Mouse (Mus musculus) limb, embryonic 12.5 days (tissue): ENCODE results near the gene Ezr. TPM values are rescaled to one million over a fixed set of nuclear protein-coding genes. Genes with fewer than 3 reads are reported as not detected.
"Not testable (repeated sequence)": the region's sequence is repeated elsewhere in the genome, so short reads cannot be mapped to it uniquely, and the experiment has no call there.

ENCODE experiments used
- ATAC-seq: fragments of 200-750 bp; cut with Nextera tagmentation; 2 replicates; pipeline ENCODE4 v1.8.0; 2017; ENCODE audit warnings: low read depth, moderate TSS enrichment; ENCODE audit not compliant: insufficient number of reproducible peaks, insufficient read depth, low FRiP score, low TSS enrichment
- H3K27ac ChIP-seq: fragments of 300-500 bp; sonication (generic); 2 replicates; pipeline ENCODE4 v1.5.1; 2016; ENCODE audit warnings: mild to moderate bottlenecking, moderate library complexity
- H3K27me3 ChIP-seq: fragments of 300-500 bp; sonication (generic); 2 replicates; pipeline ENCODE4 v1.6.1; 2016; ENCODE audit warnings: mild to moderate bottlenecking, moderate library complexity
- H3K36me3 ChIP-seq: fragments of 300-500 bp; sonication (generic); 2 replicates; pipeline ENCODE4 v1.6.1; 2016; ENCODE audit warnings: mild to moderate bottlenecking, moderate library complexity
- H3K4me1 ChIP-seq: fragments of 300-500 bp; sonication (generic); replicated peaks from 2 replicates; pipeline ENCODE4 v1.6.1; 2016
- H3K4me2 ChIP-seq: fragments of 300-500 bp; sonication (generic); 2 replicates; pipeline ENCODE4 v1.6.1; 2016; ENCODE audit warnings: mild to moderate bottlenecking, moderate library complexity
- H3K4me3 ChIP-seq: fragments of 300-500 bp; sonication (generic); replicated peaks from 2 replicates; pipeline ENCODE4 v1.5.1; 2016; ENCODE audit warnings: mild to moderate bottlenecking
- H3K9ac ChIP-seq: fragments of 300-500 bp; sonication (generic); replicated peaks from 2 replicates; pipeline ENCODE4 v1.6.1; 2016; ENCODE audit warnings: mild to moderate bottlenecking, moderate library complexity
- H3K9me3 ChIP-seq: fragments of 300-500 bp; sonication (generic); 2 replicates; pipeline ENCODE4 v1.6.1; 2016; ENCODE audit warnings: mild to moderate bottlenecking, moderate library complexity
- WGBS: fragments of 180-500 bp; shearing (Covaris S2); methylation state at CpG from one replicate; pipeline ENCODE4 v1.1.7; 2016; 5-methylcytosine and 5-hydroxymethylcytosine counted together
- polyA plus RNA-seq: library from polyadenylated mRNA; unstranded; fragments of >200 nt; fragmentation: Nextera tagmentation; extraction: Ambion mirVana; gene quantifications from 2 replicates; pipeline ENCODE4 v1.2.1, GENCODE M21; 2016

Gene Ezr
- polyA plus RNA-seq, 1 experiment from 2014 or later: 40.1 TPM

DNA sequence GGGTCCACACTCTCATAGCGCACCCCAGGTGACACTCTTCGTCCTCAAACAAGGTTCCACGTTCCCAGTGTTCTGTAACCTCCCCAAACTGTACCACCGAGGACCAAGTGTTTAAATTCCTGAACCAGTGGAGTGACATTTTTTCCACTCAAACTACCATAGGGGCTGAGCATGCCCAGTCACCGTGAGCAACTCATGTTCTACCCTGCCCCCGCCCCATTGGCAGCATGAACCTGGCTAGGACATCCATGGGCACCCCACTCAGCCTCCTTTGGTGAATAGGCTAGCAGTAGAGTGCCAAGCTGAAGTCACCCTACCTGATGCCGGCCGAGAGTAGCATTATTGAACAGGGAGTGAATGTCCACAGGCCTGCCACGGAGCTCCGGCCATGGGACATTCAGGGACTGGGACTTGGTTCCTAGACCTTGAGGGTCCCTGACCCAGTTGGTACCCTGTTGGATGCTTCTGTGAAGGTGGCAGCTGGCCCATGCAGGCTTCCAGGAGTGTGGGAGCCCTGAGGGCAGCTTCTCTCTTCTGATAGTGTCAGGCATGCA, 49.2 kb downstream of the Ezr start:
- Histone ChIP-seq H3K27me3 (no peaks in the 10 kb centered on the region), H3K36me3 (no peaks in the 10 kb centered on the region), H3K4me2 (no peak overlapping the region), H3K27ac (no peak overlapping the region), H3K9me3 (no peaks in the 10 kb centered on the region), H3K9ac (no peak overlapping the region), H3K4me3 (no peak overlapping the region), H3K4me1 (peaks cover 7% of the 10 kb centered on the region; the same call in 1 of the 2 replicates)
- ATAC-seq: no peak
- 91% methylated on average over 10 of the region's 10 CpGs for WGBS

DNA sequence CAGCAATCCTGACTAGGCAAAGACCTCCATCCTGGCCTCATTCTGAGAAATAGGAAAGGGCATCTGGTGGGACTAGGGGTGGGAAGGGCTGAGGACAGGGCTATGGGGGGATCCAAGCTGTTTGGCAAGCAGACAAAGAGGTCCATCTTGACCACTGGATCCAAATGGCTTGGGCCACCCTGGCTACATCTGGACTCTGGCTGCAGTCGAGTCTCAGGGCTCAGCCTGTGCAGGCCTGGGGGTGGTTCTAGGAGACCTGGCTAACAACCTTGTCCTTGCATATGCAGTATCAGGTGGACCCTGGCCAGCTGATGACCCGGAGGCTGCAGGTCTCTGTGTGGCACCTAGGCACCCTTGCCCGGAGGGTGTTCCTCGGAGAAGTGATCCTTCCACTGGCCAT, 49.9 kb downstream of the Ezr start:
- Histone ChIP-seq H3K9me3 (no peaks in the 10 kb centered on the region), H3K27ac (no peak overlapping the region), H3K36me3 (no peaks in the 10 kb centered on the region), H3K27me3 (no peaks in the 10 kb centered on the region), H3K4me3 (no peak overlapping the region), H3K4me1 (peaks cover under 1% of the 10 kb centered on the region; the same call in 1 of the 2 replicates), H3K4me2 (no peak overlapping the region), H3K9ac (no peak overlapping the region)
- 97% methylated on average over 4 of the region's 4 CpGs for WGBS
- no peak for ATAC-seq

DNA sequence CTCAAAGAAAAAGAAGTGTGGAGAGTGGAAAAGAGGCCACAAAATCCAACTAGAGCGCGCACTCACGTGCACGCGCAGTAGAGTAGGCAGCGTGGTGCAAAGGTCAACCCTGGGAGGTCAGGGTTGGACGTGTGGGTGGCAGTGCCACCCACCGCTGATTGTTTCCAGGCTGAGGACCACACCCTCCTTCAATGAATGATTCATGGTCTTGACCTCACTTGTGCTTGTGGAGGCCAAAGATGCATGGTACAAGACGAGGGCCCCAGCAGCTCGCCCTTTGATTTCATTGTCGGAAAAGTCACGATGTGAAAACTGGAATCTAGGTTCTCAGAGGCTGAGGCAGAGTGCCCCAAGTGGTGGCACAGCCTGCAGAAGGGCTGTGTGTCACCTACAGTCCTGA, 51.0 kb downstream of the Ezr start:
- H3K27me3 ChIP-seq: no peaks in the 10 kb centered on the region
- no peaks in the 10 kb centered on the region; the same call in 1 of the 2 replicates for H3K4me1 ChIP-seq
- ATAC-seq: no peak
- no peak overlapping the region for H3K27ac ChIP-seq
- H3K4me3 ChIP-seq: no peak overlapping the region
- H3K9me3 ChIP-seq: no peaks in the 10 kb centered on the region
- WGBS: 89% methylated on average over 12 of the region's 12 CpGs
- no peak overlapping the region for H3K9ac ChIP-seq
- no peak overlapping the region for H3K4me2 ChIP-seq
- no peaks in the 10 kb centered on the region for H3K36me3 ChIP-seq

DNA sequence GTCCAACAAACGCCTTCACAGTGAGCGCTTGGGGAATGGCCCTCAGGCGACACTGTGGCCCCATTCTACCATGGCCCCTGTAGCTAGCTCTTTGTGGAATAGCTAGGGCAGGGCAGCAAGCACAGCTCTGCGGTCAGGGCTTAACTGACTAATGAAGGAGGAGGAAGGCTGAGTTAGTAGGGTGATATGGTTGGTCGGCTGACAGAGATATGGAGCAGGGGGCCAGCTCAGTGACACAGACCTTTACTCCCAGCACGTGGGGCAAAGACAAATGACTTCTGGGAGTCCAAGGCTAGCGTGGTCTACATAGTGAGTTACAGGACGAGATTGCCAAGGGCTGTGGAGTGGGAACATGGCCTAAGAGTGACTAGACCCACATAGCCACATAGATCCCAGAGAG, 51.5 kb downstream of the Ezr start:
- no peaks in the 10 kb centered on the region for H3K36me3 ChIP-seq
- ATAC-seq: no peak
- H3K9me3 ChIP-seq: no peaks in the 10 kb centered on the region
- no peak overlapping the region for H3K4me2 ChIP-seq
- no peaks in the 10 kb centered on the region; the same call in 1 of the 2 replicates for H3K4me1 ChIP-seq
- no peak overlapping the region for H3K9ac ChIP-seq
- H3K27me3 ChIP-seq: no peaks in the 10 kb centered on the region
- 84% methylated on average over 8 of the region's 8 CpGs for WGBS
- no peak overlapping the region for H3K4me3 ChIP-seq
- no peak overlapping the region for H3K27ac ChIP-seq

DNA sequence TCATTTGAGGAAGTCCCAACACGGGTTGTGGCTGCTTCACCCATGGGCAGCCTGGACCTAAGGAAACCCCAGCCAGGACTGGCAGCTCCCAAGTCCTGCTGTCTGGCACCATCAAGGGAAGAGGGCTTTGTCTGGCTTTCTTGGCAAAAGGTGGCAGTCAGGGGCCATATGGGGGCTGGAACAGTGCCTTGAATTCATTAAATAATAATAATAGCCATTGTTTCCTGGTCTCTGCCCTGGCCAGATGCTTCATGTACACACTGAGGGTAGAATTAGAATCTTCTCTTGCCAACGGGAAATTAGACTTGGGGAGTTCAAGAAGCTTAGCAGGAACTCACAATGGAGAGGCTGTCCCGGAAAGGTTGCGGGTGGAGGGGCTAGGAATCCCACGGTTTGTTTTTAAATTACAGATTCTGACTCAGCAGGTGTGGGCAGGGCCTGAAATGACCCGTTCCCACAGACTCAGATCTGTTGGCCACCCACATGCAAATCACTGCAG, 53.3 kb downstream of the Ezr start:
- Histone ChIP-seq H3K9ac (no peak overlapping the region), H3K4me2 (no peak overlapping the region), H3K4me1 (no peaks in the 10 kb centered on the region; the same call in 1 of the 2 replicates), H3K36me3 (no peaks in the 10 kb centered on the region), H3K4me3 (no peak overlapping the region), H3K9me3 (no peaks in the 10 kb centered on the region), H3K27me3 (no peaks in the 10 kb centered on the region), H3K27ac (no peak overlapping the region)
- 29% methylated on average over 6 of the region's 6 CpGs for WGBS
- no peak for ATAC-seq

DNA sequence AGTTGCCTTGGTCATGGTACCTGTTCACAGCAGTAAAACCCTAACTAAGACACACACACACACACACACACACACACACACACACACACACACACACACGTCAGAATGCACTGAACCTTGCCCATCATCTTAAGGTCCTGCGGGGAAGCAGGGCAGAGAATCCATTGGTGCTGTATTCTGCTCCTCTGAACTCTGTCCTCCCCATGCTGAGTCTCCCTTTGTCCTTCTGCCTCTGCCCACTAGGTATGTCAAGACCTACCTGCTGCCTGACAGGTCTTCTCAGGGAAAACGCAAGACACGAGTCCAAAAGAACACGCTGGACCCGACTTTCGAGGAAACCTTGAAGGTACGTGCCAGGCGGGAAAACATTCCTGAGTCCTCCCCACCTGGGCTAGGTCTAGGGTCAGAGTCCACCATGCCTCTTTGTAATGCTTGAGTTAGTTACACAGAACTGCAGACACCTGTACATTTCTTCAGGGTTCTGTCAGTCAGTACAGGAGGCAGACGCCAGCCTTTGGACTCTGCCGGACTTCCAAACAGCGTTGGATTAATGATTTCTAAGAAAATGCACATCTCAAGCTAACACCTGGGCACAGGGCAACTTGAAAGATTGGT, 54.5 kb downstream of the Ezr start:
- H3K4me1 ChIP-seq: no peaks in the 10 kb centered on the region; the same call in 1 of the 2 replicates
- 92% methylated on average over 12 of the region's 12 CpGs for WGBS
- no peak for ATAC-seq

DNA sequence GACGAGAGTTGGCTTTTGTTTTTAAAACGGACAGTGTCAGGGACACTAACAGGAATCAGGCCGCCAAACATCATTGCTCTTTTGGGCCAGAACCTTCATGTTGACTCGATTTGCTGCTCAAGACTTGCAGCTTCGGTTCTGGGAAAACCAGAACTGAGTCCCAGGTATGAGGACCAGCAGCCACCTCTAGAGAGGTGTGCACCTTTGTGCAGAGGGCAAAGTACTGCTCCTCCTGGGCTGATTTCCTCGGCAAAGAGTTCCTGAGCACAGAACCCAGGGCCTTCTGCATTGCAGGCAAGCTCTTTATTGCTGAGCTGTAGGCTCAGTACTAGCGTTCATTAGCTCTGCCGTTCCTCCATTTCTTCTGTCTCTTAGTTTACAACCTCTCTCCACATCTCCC, 68.6 kb downstream of the Ezr start:
- 76% methylated on average over 8 of the region's 8 CpGs for WGBS
- not testable (repeated sequence) for H3K27me3 ChIP-seq, ATAC-seq, H3K9ac ChIP-seq, H3K4me1 ChIP-seq, H3K36me3 ChIP-seq, H3K4me3 ChIP-seq, H3K27ac ChIP-seq, H3K9me3 ChIP-seq, H3K4me2 ChIP-seq

More for the DNA sequence above, 54.5 kb downstream of the Ezr start:
- Histone ChIP-seq H3K4me3 (no peak overlapping the region), H3K27ac (no peak overlapping the region), H3K27me3 (no peaks in the 10 kb centered on the region), H3K4me2 (no peak overlapping the region), H3K9me3 (no peaks in the 10 kb centered on the region), H3K9ac (no peak overlapping the region), H3K36me3 (no peaks in the 10 kb centered on the region)

DNA sequence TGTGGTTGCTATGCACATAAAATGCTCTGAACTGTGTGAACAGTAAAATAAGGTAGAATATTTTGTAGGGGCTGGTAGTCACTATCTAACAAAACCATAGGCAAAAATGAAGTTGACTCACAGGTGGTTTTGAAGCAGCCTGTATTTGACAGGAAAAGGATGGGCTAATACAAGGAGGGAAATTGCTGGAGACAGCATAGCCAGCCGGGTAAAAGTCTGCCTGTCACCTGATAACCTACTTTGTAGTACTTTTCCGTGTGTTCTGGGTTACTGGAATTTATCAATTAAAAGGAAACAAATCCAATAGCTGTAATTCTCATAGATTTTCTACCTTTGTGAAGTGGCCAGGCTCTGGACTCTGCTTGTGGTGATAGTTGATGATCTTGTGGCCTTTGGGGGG, 69.1 kb downstream of the Ezr start:
- not testable (repeated sequence) for ATAC-seq, H3K27ac ChIP-seq, H3K36me3 ChIP-seq, H3K4me2 ChIP-seq, H3K27me3 ChIP-seq, H3K4me1 ChIP-seq, H3K9me3 ChIP-seq, H3K9ac ChIP-seq, H3K4me3 ChIP-seq
- WGBS: 56% methylated on average over 2 of the region's 2 CpGs

DNA sequence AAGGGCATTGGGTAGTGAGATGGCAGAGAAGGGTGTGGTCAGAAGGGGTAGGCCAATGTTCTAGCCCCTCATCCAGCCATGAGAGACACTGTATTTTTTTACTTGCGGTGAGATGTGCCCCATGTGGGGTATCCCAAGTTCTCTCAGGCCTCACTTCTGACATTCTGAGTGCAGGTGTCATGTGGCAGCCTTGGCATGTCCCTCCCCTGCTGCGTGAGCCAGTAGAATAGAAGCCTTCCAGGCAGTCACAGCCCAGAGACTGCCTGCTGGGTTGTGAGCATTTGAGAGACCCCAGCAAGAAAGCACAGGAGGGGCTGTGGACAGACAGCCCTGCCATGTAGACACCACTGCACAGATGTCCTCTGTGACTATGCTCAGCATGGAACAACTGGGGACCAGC, 74.4 kb downstream of the Ezr start:
- 85% methylated on average over 2 of the region's 2 CpGs for WGBS
- H3K4me1 ChIP-seq, H3K4me3 ChIP-seq, ATAC-seq, H3K9ac ChIP-seq, H3K4me2 ChIP-seq, H3K36me3 ChIP-seq, H3K9me3 ChIP-seq, H3K27me3 ChIP-seq, H3K27ac ChIP-seq: not testable (repeated sequence)

DNA sequence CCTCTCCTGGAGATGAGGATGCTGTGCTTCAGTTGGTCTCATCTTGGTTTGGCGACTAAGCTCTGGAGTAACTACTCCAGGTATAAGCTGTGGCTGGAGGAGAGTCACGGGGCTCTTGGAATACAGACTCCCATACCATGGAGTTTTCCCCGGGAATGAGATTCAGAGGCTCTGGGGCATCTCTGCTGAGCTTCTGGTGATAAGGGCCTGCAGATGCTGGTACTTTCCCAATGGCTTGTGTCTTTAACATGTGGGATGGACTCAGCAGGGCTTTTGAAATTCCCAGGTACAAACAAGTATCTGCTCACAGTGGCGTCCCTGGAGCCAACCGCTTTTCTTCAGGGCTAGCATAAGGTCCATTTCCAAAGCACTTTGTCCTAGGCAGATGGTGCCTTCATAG, 75.2 kb downstream of the Ezr start:
- H3K27ac ChIP-seq, ATAC-seq, H3K4me2 ChIP-seq, H3K36me3 ChIP-seq, H3K4me1 ChIP-seq, H3K4me3 ChIP-seq, H3K9me3 ChIP-seq, H3K9ac ChIP-seq, H3K27me3 ChIP-seq: not testable (repeated sequence)
- 85% methylated on average over 5 of the region's 5 CpGs for WGBS

DNA sequence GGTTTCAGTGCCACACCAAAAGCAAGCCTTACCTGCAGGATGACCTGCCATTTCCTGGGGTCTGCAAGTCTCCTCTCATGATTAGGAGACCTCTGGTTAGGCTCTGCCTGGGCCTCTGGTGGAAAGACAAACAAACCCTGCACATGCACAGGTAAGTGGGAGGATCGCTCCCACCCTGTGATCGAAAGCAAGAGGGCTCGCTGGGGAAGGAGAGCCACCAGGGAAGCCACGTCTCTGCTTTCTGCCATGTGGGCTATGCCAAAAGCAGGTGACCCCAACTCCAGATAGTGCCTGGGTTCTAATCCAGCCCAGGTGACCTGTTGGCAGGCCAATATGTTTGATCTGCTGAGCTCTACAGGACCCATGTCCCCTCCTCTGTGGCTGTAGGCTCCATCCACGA, 76.1 kb downstream of the Ezr start:
- not testable (repeated sequence) for H3K9me3 ChIP-seq, H3K36me3 ChIP-seq, H3K4me3 ChIP-seq, H3K27me3 ChIP-seq, H3K4me1 ChIP-seq, ATAC-seq, H3K27ac ChIP-seq, H3K9ac ChIP-seq, H3K4me2 ChIP-seq
- WGBS: 95% methylated on average over 5 of the region's 5 CpGs
